23 mouse cellular contexts compared by ENCODE assay signal in the genomic region with DNA sequence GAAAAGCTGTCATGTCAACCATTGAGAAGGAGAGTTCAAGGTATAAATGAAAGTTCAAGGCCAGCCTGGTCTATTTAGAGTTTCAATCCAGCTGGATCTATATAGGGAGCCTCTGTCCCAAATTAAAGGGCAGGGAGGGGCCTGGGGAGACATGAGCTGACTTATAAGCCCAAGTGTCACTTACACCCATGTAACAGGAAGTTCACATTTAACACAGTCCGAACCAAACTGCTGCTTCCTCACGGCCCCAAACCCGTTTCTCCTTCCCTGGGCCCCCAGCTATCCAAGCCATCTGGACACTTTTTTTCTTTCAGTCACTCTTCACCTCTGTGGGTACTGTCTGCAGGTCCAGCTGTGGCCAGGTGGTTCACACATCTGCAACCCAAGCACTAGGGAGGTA. TPM values are rescaled to one million over a fixed set of nuclear protein-coding genes. Genes with fewer than 3 reads are reported as not detected.
DNase-seq lines count a peak whose midpoint lies in the region; ATAC-seq and TF ChIP-seq lines count a peak whose summit lies in the region.
"Had no signal": no experiment of that assay in that cellular context is flagged by ENCODE, and none has a peak within 500 bp of the region (broad histone marks: within the 10 kb centered on the region; RNA-seq: fewer than 3 reads in every experiment).

No protein-coding gene starts in this region.

- no peak for DNase-seq in gastrocnemius, adult 2 months
- DNase-seq in gastrocnemius, postnatal 10 days = no peak
- DNase-seq in spleen, adult 2 months (ENCODE audit: low read depth in 1 of 2, low spot score in 2 of 2) = no peak
- no peak for DNase-seq in spleen, adult 12 weeks (ENCODE audit: low spot score)
- DNase-seq in thymus, postnatal 14 days = no peak
- no peak for DNase-seq in hindbrain, embryonic 14.5 days (ENCODE audit: low spot score)
- no peak for DNase-seq in kidney, postnatal 10 days
- DNase-seq: adrenal gland, postnatal 14 days; cerebellum, adult 11-12 months; cerebellum, adult 9-11 months; embryo, embryonic 11 days; gastrocnemius, postnatal 14 days; heart, postnatal 10 days; heart, postnatal 4 days had no signal

- no peak overlapping the region for H3K9ac ChIP-seq in hindbrain, embryonic 14.5 days
- H3K9ac ChIP-seq: embryonic facial prominence, embryonic 15.5 days; hindbrain, embryonic 12.5 days had no signal

- no peak overlapping the region for H3K4me2 ChIP-seq in hindbrain, embryonic 14.5 days (replicated peaks)
- H3K4me2 ChIP-seq: embryonic facial prominence, embryonic 15.5 days; hindbrain, embryonic 12.5 days had no signal

- H3K4me1 ChIP-seq in spleen, adult 2 months (ENCODE audit: control insufficient read depth, insufficient read depth, insufficient read length) = peaks cover 45% of the 10 kb centered on the region
- no peaks in the 10 kb centered on the region; the same call in 1 of the 2 replicates for H3K4me1 ChIP-seq in hindbrain, embryonic 14.5 days (replicated peaks; ENCODE audit: control insufficient read depth, insufficient read depth, low read length)
- H3K4me1 ChIP-seq: embryonic facial prominence, embryonic 15.5 days had no signal

- TF ChIP-seq CTCF in gastrocnemius, adult 2 months (IDR thresholded peaks at IDR 0.05) = no peak
- no peak for TF ChIP-seq CTCF in spleen, adult 2 months (IDR thresholded peaks at IDR 0.05; ENCODE audit: extremely low read depth, insufficient read depth, insufficient read length, insufficient replicate concordance)

- no peak overlapping the region for H3K4me3 ChIP-seq in gastrocnemius, adult 2 months
- no peak overlapping the region for H3K4me3 ChIP-seq in spleen, adult 2 months (ENCODE audit: extremely low read depth, insufficient read depth, insufficient read length)
- no peak overlapping the region for H3K4me3 ChIP-seq in macrophage (ENCODE audit: inconsistent target)
- H3K4me3 ChIP-seq in hindbrain, embryonic 14.5 days (replicated peaks; ENCODE audit: low read length) = no peak overlapping the region
- H3K4me3 ChIP-seq: embryonic facial prominence, embryonic 15.5 days; erythroblast, embryonic 14.5 days; forebrain, embryonic 10.5 days; hindbrain, embryonic 12.5 days had no signal

- peak overlapping the region; percentile 16; the same call in 1 of the 2 replicates for H3K27ac ChIP-seq in gastrocnemius, adult 2 months
- H3K27ac ChIP-seq in spleen, adult 2 months (ENCODE audit: insufficient read depth, low read length) = peak overlapping the region; percentile 27
- peak overlapping the region; percentile 90 for H3K27ac ChIP-seq in macrophage
- H3K27ac ChIP-seq in hindbrain, embryonic 14.5 days = no peak overlapping the region
- H3K27ac ChIP-seq: embryonic facial prominence, embryonic 15.5 days; forebrain, embryonic 10.5 days; hindbrain, embryonic 12.5 days; hindbrain, postnatal 0 days had no signal

- no peaks in the 10 kb centered on the region for H3K9me3 ChIP-seq in hindbrain, embryonic 14.5 days (ENCODE audit: control insufficient read depth, low read length)
- H3K9me3 ChIP-seq: embryonic facial prominence, embryonic 15.5 days; forebrain, embryonic 10.5 days; hindbrain, embryonic 12.5 days had no signal

- intact Hi-C loops in gastrocnemius, adult 2 months (cut with DNase I) = no loop called here

- ATAC-seq in hindbrain, embryonic 14.5 days (ENCODE audit: low FRiP score) = no peak
- ATAC-seq: activated CD4-positive, CD25-positive, alpha-beta regulatory T cell, adult 4 months; forebrain, embryonic 14.5 days; hindbrain, postnatal 0 days; Patski had no signal

- H3K36me3 ChIP-seq in spleen, adult 2 months (ENCODE audit: control insufficient read depth, insufficient read depth, low read length) = no peaks in the 10 kb centered on the region
- H3K36me3 ChIP-seq in macrophage (ENCODE audit: inconsistent target) = no peaks in the 10 kb centered on the region
- no peaks in the 10 kb centered on the region for H3K36me3 ChIP-seq in hindbrain, embryonic 14.5 days (replicated peaks; ENCODE audit: control insufficient read depth, insufficient read depth)
- H3K36me3 ChIP-seq: embryonic facial prominence, embryonic 15.5 days; forebrain, embryonic 10.5 days; hindbrain, embryonic 12.5 days had no signal

- no peak for TF ChIP-seq POLR2A in spleen, adult 2 months (IDR thresholded peaks at IDR 0.05; ENCODE audit: low read depth, low read length)

- 30% methylated on average over 3 of the region's 3 CpGs for WGBS in spleen, adult 2 months
- WGBS in macrophage (ENCODE audit: missing documents) = 10% methylated on average over 3 of the region's 3 CpGs
- WGBS in hindbrain, embryonic 14.5 days = 78% methylated on average over 3 of the region's 3 CpGs

- no peaks in the 10 kb centered on the region for H3K79me2 ChIP-seq in macrophage (ENCODE audit: inconsistent target)

- H3K27me3 ChIP-seq in spleen, adult 2 months (ENCODE audit: control insufficient read depth, insufficient read depth, low read length) = no peaks in the 10 kb centered on the region
- no peaks in the 10 kb centered on the region for H3K27me3 ChIP-seq in hindbrain, embryonic 14.5 days (ENCODE audit: control insufficient read depth, insufficient read depth, low read length)
- H3K27me3 ChIP-seq: embryonic facial prominence, embryonic 15.5 days; hindbrain, embryonic 12.5 days; Patski had no signal

RNA-seq across cellular contexts. Expression of a gene that starts 28.7 kb away (rescaled TPM):
- total RNA-seq in gastrocnemius, adult 2 months (2021) = 10 to 100 TPM in 1 of 2 experiments, 1 to 10 TPM in 1; 7.8 to 10.6 TPM
- 10 to 100 TPM; 21.1 to 26.0 TPM for total RNA-seq in gastrocnemius, postnatal 10 days (2021)
- 20.5 and 22.6 TPM in 2 replicates for polyA plus RNA-seq in spleen, adult 2 months (2012; rRNA removed)
- 100 to 1,000 TPM; 105 to 608 (median 250) TPM for total RNA-seq in macrophage (2018; cell fraction: chromatin; rRNA removed)
- total RNA-seq in macrophage (2018; cell fraction: cytosol; rRNA removed) = 100 to 1,000 TPM in 24 of 26 experiments, 10 to 100 TPM in 2; 82.2 to 467 (median 135) TPM
- 100 to 1,000 TPM; 170 to 581 (median 315) TPM for total RNA-seq in macrophage (2018; cell fraction: nucleus; rRNA removed)
- 64.6 to 115 TPM (median 81.1 TPM) in 3 replicates for polyA plus RNA-seq in macrophage (2018)
- 24.7 and 33.3 TPM in 2 replicates for polyA plus RNA-seq in hindbrain, embryonic 14.5 days (2014; fragmentation: Nextera tagmentation; extraction: Ambion mirVana)

RNA-seq across cellular contexts. Expression of a gene that starts 43.8 kb away (rescaled TPM):
- 10 to 100 TPM; 25.0 to 30.4 TPM for total RNA-seq in gastrocnemius, adult 2 months (2021)
- 10 to 100 TPM; 29.2 to 33.3 TPM for total RNA-seq in gastrocnemius, postnatal 10 days (2021)
- polyA plus RNA-seq in spleen, adult 2 months (2012; rRNA removed) = 47.7 and 53.8 TPM in 2 replicates
- total RNA-seq in macrophage (2018; cell fraction: chromatin; rRNA removed) = 100 to 1,000 TPM; 151 to 296 (median 212) TPM
- 10 to 100 TPM; 11.3 to 25.3 (median 16.9) TPM for total RNA-seq in macrophage (2018; cell fraction: cytosol; rRNA removed)
- total RNA-seq in macrophage (2018; cell fraction: nucleus; rRNA removed) = 100 to 1,000 TPM in 23 of 26 experiments, 10 to 100 TPM in 3; 82.7 to 162 (median 126) TPM
- polyA plus RNA-seq in macrophage (2018) = 16.4 to 30.0 TPM (median 19.1 TPM) in 3 replicates
- polyA plus RNA-seq in hindbrain, embryonic 14.5 days (2014; fragmentation: Nextera tagmentation; extraction: Ambion mirVana) = 17.9 and 22.6 TPM in 2 replicates
